Mouse (Mus musculus) gastrocnemius, postnatal 25 days (tissue): ENCODE data around the gene Osbpl6. TPM values are rescaled to one million over a fixed set of nuclear protein-coding genes. Genes with fewer than 3 reads are reported as not detected.

ENCODE experiments used
- DNase-seq: peaks from one replicate; pipeline ENCODE4 v3.0.0; 2022
- long read RNA-seq, 2 experiments: library from polyadenylated mRNA; stranded (forward); transcript quantifications; one replicate each; pipeline ENCODE4 v2.0.0; 2021
- total RNA-seq, 2 experiments: library from RNA; stranded (reverse); gene quantifications; 1 replicate in 1 of 2; 2 replicates in 1 of 2; pipeline ENCODE4 v1.2.3; 2021

Gene Osbpl6
- 10 to 100 TPM; 31.9 to 35.8 TPM for total RNA-seq
- long read RNA-seq, experiment 1, partial matches to known transcripts, result 6 of 23 reads
- long read RNA-seq, experiment 1, other reads (novel, unspliced or antisense), result 13 of 23 reads
- long read RNA-seq, experiment 2, full-length matches to known transcripts, result 7 of 18 reads
- long read RNA-seq, experiment 2, partial matches to known transcripts, result 1 of 18 reads
- long read RNA-seq, experiment 2, other reads (novel, unspliced or antisense), result 10 of 18 reads

DNA sequence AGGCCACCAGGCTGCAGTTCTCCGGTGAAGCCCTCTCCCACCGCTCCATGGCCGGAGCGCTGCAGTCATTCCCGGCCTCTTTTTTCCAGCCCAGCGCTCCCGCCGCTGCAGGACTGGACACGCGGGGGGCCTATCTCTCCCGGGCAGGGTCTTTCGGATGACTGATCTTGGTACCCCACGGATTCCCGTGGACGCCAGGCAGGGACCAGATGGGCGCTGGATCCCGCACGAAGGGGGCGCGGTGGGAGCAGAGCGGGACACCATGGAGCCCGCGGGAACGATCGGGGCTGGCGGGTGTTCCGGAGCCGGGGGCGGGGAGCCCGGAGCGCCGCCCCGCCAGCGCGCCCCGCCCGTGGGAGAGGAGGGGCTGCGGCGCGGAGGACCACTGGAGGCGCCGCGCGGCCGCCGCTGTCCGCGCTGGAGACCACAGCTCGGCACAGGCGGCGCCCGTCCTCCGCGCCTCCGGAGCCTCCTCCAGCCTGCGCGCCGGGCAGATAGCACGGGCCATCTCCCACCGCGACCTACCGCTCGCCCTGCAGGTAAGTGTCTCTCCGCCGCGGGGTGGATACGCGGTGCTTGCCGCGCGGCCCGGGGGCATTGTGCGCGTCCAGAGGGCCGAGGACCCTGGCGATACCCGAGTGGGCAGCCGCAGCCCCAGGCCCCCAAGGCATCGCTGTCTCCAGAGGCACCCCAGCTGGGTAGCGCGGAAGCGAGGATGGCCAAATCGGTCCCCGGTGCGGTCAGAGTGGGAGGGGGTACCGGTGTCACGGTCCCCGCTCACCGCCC, at the start of gene Osbpl6:
Gene Osbpl6, plus strand, starts transcription at position 358 of the 786 bp plus-strand sequence.
- DNase-seq, result peak; percentile 77

DNA sequence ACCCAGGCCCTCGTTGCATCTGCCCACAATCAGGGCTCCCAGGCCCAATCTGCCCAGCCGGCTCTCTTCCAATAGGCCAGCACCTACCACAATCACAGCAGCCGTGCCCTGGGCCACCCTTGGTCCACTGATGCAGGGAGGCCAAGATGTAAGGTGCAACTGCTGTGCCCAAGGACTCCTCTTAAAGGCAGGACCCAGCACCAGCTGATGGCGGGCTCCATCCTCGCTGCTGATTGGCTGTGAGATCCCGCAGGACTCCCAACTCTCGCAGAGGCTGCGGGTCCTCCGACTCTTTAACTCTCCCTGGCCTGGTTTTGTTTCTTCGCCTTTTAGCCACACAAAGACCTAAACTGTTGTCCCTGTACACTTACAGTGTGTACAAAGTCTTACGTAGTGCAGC, 46.1 kb upstream of the Osbpl6 start, which contains the start of gene Cyct:
Gene Cyct, minus strand, starts transcription at position 225 of the 400 bp plus-strand sequence.
- no peak for DNase-seq

DNA sequence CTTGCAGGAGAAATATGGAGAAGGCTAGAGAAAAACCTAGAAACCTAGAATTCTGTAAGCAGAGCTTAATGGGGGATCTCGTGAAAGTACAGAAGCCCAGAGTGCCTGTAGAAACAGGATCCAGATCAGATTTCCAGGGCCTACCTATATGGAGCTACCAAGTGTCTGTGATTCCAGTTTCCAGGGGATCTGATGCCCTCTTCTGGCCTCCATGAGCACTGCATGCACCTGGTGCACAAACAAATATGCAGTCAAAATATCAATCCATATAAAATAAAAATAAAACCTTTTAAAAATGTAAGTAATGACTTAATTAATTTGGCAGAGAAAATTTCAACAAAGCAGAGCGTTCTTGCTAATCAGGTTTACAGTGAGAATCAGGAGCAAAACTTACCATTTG, 44.2 kb upstream of the Osbpl6 start:
- no peak for DNase-seq

DNA sequence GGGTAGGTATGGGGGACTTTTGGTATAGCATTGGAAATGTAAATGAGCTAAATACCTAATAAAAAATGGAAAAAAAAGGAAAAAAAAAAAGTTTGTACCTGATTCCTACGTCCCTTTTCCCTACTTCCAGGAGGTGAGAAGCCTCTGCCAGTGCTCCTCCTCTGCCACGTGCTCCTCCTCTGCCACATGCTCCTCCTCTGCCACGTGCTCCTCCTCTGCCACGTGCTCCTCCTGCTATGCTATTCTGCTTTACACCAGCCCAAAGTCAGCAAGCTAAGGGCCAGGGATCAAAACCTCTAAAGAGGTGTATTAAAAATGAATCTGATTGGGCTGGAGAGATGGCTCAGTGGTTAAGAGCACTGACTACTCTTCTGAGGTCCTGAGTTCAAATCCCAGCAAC, 40.5 kb upstream of the Osbpl6 start:
- no peak for DNase-seq

DNA sequence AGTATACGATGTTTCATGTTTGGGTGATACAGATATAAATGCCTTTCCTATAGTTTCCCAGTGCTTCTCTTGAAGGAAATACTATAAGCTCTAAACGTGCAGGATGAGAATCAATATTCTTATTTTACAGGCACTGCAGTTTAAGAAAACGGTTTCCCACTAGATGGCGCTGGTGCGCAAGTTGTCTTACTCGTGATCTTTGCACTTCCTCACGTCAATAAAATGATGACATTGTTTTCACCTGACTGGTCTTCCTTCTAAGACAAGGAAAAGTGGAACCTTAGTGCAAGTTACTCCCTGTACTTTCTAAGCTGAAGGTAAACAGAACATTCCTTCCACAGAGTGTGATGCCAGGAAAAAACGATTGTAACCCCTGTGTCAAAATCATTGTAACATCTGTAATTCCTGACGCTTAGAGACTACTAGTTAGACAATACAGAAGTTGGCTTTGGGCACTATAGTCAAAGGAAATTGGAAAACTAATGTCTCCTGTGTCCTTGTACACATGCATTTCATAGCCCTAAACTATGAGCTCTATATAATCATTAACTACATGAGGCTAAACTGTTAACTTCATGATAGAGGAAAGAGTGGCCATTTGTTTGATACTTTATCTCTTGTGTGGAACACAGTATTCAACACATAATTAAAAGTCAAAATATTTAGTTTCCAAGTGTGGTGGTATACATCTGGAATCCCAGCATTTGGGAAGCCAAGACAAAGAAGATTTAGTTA, 39.0 kb upstream of the Osbpl6 start:
- DNase-seq, result peak; percentile 23

DNA sequence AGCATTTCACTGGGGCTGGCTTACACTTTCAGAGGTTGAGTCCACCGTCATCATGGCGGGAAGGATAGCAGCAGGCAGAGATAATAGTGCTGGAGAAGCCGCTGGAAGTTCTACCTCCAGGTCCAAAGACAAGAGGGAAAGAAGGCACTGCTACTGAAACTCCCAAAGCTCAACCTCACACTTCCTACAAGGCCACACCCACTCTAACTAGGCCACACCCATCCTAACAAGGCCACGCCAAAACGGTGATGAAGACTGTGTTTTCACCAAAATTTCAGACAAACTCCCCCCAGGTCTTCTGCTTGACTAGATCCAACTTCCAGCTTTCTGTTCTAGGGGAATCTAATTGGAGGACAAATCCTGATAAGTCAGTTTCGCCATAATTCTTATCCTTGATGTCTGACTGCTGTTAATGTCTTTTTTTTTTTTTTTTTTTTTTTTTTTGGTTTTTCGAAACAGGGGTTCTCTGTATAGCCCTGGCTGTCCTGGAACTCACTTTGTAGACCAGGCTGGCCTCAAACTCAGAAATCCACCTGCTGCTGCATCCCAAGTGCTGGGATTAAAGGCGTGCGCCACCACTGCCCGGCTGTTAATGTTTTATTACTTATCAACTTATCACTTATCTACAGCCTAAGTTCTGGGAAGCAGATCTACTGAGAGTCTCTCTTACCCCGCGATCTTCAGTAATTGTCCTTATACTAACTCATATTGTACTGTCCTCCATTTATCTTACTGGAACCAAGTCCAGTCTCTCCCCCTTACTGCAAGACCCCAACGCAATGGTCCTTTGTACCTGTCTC, 37.2 kb upstream of the Osbpl6 start:
- DNase-seq, result no peak

DNA sequence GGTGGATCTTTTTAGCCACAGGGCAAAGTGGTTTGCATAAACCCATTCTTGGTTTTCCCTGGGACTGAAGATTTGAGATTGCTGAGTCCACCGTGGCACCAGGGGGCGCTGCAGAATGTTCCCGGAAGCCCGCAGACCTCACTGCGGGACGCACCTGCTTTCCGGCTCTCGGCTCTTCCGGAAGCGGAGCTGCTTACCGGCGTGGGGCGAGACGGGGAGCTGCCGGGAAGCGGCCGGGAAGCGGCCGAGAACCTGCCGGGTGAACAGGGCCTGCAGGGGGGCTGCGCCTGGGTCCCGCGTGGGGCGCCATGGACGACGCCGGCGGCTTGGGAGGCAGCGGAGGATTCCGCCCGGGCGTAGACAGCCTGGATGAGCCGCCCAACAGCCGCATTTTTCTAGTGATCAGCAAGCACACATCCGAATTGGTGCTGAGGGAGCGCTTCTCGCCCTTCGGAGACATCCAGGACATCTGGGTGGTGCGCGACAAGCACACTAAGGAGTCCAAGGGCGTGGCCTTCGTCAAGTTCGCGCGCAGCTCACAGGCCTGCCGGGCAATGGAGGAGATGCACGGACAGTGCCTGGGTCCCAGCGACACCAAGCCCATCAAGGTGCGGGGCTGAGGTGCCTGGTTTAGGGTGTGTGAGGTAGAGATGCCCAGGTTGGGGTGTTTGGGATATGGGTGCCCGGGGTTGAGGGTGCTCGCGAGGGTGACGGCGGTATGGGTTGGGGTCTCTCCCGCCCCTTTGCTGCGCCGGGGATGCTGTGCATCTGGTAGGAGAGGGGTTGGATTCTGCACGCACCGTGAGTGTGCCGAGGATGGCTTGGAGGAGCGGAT, 36.3 kb upstream of the Osbpl6 start, which contains the start of gene Rbm45:
Gene Rbm45, plus strand, starts transcription at position 164 of the 835 bp plus-strand sequence.
- peak; percentile 77 for DNase-seq

DNA sequence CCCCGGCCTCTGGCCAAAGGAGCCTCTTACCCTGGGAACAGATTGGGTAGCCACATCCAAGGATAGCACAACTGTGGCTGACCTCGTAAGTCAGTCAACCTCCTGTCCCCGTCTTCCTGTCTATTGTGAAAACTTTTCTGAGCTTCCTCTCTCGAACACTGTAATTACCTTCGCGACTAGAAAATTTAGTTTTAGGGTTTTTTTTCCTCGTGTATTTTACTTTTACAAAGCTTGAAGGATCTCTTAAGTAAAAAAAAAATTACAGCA, 35.7 kb upstream of the Osbpl6 start:
- DNase-seq, result no peak

DNA sequence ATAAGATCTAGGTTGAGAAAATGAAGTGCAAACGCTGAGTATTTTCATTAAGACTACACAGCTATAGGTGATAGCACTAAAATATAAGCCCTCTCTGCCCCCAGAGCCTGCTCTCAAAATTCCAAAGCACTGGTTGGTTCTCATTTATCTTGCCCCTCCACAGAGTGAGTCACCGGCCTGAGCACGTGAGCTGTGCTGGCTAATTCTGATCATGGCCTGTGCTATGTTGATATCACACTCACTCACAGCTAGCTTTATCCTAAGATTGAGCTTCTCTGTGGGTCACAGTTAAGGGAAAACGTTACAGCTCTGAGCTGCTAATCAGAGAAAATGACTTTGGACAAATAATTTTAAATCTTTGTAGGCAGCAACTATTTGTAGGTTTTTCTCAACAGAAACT, 34.1 kb upstream of the Osbpl6 start:
- no peak for DNase-seq

DNA sequence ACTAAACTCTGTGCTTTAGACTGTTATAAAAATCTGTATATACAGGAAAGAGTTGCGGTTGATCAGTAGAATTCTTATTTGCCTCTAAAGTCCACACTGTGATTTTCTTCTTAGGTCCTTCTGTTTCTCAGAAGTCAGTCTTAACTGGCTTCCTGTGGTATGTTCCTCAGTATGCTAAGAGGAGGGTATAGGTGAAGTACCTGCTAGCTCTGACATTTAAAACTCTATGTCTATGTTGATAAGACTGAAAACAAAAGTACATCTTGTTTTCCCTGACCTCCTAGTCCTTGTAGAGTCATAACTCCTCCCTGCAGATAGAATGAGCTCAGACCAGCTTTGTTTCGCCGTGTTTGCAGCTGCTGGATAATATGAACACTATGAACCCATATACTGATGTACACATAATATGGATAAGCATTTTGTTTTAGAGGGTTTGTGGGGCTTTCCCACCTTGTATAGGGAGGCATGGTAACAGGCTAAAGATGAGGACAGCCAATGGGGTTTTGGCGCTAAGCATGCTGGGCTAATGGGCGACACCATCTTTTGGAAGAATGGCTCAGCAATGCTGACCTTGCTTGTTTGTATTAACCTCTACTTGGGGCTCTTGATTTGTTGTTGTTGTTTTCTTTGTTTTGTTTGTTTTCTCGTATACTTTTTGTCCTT, 31.6 kb upstream of the Osbpl6 start:
- no peak for DNase-seq

DNA sequence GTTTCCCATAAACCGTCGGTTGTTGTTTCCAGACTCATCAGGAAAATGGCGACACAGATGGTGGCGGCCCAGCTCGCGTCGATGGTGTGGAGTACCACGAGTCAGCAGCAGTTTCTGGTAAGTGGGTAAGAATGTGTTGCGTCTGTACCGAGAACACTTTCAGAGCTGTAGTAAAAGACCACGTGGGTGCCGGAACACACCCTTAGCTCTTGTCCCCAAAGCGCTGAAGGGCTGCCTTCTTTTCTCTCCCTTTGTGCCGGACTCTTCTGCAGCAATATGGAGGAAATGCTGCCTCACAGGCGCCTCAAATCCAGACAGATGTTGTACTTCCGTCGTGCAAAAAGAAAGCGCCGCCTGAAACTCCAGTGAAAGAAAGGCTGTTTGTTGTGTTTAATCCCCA, 27.7 kb upstream of the Osbpl6 start:
- DNase-seq, result no peak

DNA sequence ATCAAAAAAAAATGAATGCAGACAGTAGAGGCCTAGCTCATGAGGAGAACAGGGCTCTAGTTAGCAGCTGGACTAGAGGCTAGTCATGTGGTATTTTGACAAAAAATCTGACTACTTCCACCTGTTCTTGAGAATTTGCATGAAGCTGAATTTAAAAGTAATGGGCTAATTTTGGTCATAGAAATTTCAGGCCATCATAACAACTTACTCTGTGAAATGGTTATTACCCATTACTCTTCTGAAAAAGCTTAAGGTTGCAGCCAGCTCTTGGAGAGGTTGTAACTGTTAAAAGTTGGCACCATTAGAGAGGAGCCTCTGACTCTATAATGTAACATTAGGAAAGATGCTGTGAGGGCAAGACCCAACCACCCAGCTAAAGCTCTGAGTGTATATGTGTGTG, 19.8 kb upstream of the Osbpl6 start:
- no peak for DNase-seq

DNA sequence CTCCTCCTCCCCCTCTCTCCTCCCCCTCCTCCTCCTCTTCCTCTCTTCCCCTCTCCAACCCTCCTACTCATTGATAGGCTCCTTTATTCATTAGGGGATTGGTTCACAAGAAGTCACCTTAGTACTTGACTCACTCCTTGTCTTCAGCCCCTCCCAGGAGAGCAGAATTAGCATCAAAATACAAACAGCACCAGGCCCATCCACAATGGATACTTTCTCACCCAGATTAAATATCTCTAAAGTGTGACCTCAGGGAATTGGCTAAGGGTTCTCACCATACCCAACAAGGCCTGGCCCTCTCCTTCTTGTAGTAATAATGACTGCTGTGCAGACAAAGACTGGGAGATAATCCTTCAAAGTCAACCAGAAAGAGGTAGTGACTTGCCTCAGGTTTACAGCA, 6.1 kb upstream of the Osbpl6 start:
- DNase-seq, result no peak

DNA sequence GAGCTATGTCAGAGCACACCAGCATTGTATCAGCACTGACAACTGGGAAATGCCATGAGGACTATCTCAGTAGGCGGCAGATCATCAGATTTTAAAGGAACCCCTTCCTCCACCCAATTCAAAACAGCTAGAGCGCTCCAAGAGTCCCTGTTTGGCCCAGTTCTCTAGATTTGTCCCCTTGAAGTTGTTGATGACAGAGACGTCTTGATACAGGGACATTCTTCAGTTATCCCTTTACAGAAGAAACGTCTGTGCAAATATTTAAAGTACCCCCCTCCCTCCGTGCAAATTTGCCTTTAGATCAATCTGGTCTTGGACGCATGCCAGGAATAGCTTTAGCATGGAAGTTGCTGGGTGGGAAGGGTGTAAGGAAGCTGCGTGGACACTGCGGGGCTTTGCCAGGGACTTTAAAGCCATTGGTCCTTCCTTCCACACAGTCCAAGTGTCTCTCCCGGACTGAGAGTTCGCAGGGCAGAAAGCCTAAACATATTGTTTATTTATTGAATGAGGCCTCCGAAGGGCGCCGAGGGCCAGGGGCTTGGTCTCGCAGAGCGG, 635 bp upstream of the Osbpl6 start:
- DNase-seq, result no peak

DNA sequence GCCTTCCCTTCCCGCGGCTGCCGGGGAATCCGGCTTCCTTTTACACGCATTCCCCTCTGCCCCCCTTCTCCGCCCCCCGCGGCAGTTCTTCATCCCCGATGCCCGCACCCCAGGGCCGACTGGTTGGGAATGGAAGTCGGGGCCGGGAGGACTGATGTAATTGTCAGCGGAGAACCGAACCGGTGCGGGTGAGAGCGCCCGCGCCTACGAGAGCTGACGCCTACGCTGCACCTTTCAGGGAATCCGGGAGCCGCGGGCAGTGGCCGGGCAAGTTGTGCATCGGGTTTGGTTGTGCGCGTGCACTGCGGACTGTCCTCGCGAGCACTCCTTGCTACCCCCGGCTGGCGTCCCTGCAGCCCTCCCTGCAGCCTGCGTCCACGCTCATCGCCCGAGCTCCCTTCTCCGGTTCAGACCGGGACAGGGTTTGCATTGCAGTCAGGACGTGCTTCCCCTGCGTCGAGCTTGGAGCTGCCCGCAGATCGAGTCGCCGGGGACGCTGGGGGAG, 681 bp downstream of the Osbpl6 start:
- peak; percentile 73 for DNase-seq

DNA sequence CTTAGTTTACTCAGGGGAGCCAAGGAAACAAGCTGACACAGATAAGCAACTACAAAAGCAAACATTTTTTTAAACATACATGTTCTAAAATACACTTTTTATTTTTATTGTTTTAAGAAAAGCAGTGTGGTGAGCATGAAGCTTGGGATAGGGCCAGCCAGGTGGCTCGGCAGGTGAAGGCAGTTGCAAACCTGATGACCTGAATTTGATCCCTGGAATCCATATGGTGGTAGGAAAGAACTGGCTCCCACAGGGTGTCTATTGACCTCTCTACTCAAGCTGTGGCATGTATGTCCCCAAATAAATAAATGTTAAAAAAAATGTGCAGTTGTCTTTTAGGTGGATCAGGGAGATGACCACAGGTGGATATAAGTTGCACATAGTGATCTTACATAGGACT, 3.2 kb downstream of the Osbpl6 start:
- no peak for DNase-seq

DNA sequence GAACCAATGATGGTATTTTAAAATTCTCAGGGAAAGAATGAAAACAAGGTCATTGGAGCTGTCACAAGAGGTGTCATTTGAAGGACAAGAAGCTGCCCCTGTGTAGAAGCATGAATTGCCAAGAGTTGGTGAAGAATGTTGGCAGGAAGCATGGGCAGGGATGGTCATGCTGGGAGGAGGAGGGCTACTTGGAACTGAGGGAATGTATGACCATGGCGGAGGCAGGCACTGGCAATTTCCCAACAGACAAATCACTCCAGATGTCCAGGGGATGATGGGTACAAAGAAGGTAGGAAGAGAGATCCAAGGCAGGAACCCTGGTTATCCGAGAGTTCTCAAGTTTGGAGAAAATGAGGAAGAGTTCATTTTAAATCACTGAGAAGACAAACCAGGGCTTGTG, 3.7 kb downstream of the Osbpl6 start:
- DNase-seq, result no peak

DNA sequence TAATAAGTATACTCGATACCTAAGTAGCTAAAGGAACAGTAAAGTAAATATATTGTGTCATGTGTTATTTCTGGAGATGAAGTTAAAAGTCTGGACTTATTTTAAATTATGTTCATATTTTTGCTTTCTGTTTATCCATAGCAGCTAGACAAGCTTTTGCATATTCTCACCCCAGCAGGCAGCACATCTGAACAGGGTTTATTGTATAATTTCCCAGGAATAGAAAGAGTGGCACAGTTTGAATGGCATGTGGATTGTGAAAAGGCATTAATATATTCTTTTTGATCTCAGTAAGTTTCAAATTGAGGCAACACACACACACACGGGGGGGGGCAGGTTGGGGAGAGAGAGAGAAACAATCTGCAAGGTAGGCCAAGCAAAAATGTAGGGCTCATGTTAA, 6.6 kb downstream of the Osbpl6 start:
- DNase-seq, result no peak

DNA sequence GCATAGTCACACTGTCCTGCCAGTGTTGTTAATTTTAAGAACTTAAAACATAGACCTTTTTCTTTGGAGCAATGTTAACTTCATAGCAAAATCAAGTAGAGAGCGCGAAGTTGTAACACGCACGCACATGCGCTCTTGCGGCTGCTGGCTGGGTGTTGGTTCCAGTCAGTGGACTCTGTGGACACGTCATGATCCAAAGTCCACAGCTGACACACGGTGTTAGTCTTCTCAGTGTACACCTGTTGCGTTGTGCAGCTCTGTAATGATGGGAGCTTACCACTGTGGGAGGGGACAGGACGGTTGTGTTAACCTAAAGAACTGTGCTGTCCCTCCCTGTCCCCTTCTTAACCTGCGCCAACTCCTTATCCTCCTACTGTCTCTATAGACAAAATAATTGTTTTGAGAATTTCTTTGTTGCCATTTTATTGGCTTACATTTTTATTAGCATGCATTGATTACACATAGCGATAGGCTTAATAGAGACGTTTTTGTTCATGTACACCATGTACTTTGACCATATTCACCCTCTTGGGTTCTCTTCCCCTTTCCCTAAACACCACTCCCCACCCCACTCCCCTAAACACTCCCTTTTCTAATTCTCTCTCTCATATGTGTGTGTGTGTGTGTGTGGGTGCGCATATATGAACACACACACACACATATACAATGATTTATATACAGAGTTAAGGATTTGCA, 11.3 kb downstream of the Osbpl6 start:
- DNase-seq, result no peak

DNA sequence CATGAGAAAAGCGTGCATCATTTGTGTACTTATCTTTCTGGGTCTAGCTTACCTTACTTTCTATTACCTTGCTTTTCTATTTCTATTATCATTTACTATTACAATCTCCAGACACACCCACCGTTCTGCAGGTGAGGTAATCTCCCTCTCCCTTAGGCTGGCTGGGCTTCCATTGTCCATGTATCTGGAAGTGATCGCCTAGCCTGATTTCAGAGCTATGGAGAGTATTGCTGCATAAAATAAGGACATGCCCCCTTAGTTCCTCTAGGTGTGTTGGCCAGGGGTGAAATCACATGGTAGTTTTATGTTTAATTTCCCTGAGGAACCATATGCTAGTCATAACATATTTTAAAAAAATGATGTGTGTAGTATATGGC, 11.8 kb downstream of the Osbpl6 start:
- no peak for DNase-seq
